Mouse (Mus musculus) retina, adult 2 months (tissue): ENCODE results near the gene Sorcs2.
"Not testable (repeated sequence)": the region's sequence is repeated elsewhere in the genome, so short reads cannot be mapped to it uniquely, and the experiment has no call there.

Experiments used
- DNase-seq: peaks from one replicate; pipeline ENCODE4 v3.0.0-alpha.2; 2012; ENCODE audit warnings: low read depth, low spot score

Sorcs2 gene

DNA sequence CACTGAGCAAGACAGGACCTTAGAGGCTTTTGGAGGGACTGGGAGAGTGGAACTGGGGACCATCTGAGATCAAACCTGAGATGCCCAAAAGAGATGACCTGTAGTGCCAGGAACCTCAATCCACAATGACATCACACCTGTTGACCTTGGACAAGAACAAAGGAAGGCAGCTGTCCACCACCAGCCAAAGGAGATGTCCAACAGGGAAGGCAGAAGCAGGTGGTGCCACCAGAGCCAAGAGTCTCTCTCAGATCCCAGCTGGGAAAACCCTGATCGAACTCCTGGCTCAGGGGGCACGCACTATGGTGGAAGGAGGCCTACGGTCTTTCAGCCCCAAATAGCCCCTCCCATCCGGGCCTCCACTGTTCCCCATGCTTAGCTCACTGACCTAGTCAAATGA, 6.2 kb downstream of the Sorcs2 start:
- DNase-seq = no peak

- DNase-seq = not testable (repeated sequence)
Observed at GRCm38 (mm10) chr5:36390591-36390927, 7.4 kb downstream of the Sorcs2 start.

DNA sequence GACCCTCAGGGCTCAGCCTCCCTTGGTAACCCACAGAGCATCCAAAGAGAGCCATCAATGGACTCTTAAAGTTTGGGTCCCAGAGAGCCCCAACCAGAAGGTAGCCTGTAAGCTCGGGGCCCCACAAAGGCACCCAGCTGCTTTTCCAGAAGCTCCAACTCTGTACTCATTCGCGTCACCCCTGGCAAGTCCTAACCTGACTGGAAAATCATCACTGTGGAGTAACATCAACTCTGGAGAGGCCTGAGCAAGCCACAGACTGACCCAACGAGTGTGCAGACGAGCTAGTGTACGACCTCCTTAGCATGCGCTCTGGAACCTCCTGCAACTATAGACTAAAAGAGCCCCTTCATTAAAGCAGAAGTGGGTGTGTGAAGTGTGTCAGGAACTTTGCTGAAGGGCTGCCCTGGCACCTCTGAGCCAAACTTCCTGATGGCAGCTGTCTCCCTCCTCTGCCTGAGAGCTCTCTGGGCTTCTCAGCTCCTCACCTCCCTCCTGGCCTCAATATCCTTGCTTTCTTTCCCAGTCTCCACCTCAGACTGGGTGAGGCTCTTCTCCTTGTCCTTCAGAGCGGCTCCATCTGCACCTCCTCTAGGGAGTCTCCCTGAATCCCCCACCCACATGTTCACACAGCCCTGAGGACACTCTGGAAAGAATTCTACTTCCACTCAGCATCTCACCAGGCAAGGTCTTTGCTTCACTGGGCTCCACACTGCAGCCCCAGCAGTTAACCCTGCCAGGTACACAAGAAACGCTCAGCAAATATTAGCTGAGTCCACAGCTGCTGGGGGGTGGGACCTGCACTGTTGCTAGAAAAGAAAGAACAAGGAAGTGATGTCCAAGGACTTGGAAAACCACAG, 8.0 kb downstream of the Sorcs2 start:
- DNase-seq = no peak

- no peak for DNase-seq
Observed at GRCm38 (mm10) chr5:36385062-36385461, 12.9 kb downstream of the Sorcs2 start.

DNA sequence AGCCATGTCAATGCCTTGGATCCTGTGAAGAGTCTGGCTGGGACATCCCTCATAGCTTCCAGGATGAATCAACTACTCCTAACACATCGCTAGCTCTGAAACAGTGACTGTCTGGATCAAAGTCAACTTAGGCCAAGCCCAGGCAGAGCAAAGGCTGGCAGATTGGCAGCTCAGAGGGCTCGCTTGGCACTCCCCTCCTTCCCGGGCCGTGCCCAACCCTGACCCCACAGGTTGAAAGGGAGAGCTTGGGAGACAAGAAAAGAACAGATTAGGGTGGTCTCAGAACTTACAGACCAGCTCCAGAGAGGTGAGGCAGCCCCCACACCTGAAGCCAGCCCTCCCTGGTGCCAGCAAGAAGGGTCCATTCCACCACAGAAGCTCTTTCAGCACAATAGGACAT, 14.5 kb downstream of the Sorcs2 start:
- no peak for DNase-seq

DNA sequence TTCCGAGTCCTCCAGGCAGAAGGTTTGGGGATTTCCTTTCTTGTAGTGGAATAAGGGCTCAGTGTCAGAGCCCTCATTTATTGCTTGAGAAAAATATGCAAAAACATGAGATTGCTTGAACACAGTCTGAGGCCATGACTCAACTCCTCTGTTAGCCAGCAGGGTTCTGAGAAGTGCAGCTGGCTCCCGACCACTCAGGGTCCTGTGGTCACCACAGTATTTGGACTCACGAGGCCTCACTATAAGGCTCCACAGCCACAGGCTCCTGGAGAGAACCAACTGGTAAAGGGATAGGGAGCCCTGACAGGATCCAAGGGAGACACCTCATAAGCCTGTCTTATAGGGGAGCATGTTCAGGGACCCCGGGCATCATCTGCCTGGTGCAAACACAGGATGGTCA, 15.2 kb downstream of the Sorcs2 start:
- DNase-seq = no peak

DNA sequence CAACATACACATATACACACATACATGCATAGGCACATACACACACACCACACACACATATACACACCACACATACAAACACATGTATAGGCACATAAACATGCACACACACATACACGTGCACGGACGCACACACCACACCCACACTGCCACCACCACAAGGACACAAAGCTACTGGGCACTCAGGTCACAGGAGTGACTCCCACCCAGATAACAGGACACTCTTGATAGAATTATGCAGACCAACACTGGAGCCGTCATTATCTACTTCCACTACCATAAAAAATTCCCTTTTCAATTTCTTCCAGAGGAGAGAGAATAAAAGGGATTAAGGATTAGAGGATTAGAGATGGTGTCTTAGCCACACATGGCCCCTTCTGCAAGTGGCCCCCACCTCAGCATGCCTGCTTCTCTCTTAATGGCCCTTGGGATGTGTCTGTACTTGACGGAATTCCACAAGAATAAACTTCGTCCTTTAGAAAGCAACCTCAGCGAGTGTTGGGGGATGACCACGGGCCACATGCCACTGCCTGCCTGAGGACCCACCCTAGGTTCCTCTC, 15.7 kb downstream of the Sorcs2 start:
- DNase-seq = no peak

DNA sequence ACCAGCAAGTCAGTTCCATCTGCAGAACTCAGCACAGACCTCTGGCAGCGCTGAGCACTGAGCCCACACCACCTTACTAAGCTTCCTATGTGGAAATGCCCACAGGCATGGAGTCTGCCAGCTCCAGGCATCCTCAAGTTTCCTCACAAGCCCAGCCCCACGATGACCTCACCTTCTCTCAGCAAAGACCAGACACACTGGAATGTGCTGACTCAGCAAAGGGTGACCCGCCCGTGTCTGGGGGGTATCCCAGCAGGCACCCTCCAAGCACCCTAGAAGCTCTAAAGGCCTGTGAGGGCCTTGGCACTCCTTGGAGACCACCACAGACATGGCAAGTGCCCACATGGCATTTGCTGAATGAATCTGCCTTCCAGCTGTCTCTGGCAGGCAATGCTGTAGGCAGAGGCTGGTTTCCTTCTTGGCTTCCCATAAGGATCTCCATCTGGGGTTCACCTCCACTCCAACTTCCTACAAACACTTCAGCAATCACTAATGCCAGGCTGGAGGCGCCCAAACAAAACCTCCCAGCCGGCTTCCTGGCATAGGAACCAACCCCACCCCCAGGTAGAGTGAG, 17.9 kb downstream of the Sorcs2 start:
- DNase-seq = no peak

DNA sequence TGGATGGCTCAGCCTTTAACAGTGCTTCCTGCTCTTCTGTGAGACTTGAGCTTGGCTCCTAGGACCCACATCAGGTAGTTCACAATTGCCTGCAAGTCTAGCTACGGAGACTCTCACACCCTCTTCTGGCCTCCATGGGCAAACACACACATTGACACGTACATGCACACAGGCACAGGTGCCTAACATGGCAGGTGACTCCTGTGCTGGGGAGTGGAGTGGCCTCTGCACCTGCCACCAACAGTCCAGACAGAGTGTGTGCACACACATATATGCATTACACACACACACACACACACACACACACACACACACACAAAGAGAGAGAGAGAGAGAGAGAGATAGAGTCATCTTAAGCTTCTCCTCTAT, 19.6 kb downstream of the Sorcs2 start:
- no peak for DNase-seq

DNA sequence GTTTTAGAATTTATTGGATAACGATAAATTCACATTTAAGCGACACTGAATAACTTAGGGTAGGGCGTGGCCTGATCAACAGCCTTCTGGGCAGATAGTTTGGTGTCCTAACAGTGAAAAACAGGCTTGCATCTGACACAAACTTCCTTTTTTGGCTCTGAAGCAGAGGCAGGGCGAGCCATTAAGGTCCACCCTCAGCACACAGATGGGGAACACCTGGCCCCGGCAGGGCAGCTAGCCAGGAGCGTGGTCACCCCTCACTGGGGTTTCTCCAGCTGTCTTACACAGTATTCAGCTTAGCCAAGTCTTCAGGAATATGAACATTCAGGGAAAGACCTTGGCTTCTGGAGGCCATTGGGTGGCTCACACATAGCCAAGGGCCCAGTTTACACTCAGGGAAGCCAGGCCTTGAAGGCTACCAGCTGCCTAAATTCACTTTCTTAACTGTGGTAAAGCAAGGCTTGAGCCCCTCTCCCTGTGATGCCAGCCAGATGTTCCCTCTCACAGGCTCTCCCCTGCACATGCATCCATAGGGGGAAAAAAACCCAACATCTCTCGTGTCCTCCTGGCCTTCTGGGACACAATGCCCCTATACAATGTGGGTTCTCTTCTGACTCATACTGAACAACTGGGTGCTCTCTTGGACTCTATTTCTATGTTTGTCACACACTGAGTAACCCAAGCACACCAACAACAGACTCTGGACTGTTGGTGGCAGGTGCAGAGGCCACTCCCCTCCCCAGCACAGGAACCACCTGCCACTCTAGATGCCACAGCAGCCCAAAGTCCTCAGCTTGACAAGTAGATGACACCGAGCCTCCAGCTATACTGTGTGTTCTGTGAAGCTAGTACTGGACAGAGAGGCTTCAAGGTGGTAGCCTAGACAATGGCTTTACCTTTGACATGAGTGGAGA, 20.2 kb downstream of the Sorcs2 start:
- no peak for DNase-seq

DNA sequence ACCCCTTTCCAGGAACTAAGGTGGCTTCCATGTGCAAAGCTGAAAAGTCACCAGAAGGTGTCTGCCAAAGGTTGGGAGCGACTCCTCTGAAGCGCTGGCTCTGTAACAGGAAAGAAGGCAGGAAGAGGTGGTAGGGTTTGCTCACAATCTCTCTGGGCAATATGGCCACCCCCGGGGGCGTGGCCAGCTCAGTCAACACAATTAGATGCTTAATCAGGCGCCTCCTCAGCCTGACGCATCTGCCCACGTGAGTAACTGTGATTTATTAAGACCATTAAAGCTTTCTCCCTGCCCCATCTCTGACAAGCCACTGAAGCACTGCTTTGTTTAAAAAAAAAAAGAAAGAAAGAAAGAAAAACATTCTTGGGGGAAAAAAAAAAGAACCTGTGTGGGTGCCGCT, 22.1 kb downstream of the Sorcs2 start:
- no peak for DNase-seq

- DNase-seq = no peak
Observed at GRCm38 (mm10) chr5:36374221-36375050, 23.5 kb downstream of the Sorcs2 start.

DNA sequence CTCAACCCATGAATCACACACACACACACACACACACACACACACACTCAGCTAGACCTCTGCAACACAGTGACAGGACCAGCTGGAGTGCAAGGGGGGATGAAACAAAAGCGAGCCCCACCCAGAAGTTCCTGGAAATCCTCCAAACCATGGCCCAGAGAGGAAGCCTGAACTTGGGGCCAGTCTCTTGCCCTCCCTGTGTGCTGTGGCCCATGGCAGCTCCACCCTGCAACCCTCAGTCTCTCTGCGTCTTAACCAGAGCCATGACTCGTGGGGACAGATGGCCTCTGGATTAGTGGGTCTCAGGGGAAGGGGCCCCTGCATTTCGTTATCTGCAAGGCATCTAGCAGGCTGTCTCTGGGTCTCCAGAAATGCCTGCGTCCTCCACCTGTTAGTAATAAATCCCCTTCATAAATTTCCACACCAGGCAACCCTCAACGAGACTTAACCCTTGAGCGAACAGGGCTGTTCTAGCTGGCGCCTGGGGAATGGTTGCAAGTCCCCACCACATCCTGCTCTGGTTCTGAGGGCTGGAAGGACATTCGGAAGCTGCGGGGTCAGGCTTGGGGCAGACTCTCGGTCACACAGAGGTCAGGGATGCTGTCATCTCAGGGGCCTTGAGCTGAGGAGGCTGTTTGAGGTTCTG, 24.6 kb downstream of the Sorcs2 start:
- no peak for DNase-seq

DNA sequence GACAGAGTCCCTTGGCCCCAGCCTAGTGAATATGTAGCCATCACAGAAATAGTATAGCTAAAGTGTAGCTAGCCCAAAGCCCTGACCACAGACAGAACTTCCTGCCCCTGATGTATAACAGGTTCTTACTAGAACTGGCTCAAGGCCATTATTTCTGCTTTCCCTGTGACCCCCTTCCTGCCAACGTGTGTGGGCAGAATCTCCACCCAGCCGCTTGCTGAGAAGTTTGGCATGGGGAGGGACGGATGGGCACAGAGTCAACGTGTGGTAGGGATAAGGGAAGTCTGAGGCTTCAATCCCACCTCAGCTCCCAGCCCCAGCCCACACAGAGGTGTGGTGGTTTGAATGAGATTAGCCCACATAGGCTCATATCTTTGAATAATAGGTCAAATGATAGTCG, 26.2 kb downstream of the Sorcs2 start:
- no peak for DNase-seq

DNA sequence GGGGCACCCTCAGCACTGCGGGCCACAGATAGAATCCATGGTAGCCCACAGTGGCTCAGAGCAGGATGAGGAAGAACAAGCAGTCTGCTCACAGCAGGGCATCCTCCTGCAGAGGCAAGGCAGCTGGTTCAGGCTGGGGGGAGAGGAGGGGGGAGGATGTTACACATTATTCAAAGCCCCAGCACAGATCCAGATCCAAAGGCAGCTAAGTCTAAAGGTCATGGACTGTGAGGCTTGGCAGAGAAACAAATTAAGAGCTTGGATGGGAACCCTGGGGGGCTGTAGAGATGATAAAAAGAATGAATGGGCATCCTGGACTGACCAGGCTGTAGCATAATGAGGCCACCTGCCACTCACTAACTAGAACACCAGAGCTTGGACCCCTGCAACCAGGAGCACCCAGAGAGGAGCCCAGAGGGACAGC, 28.7 kb downstream of the Sorcs2 start:
- no peak for DNase-seq

GRCm38 (mm10) chr5:36368511-36369135, 29.3 kb downstream of the Sorcs2 start:
- DNase-seq = no peak

DNA sequence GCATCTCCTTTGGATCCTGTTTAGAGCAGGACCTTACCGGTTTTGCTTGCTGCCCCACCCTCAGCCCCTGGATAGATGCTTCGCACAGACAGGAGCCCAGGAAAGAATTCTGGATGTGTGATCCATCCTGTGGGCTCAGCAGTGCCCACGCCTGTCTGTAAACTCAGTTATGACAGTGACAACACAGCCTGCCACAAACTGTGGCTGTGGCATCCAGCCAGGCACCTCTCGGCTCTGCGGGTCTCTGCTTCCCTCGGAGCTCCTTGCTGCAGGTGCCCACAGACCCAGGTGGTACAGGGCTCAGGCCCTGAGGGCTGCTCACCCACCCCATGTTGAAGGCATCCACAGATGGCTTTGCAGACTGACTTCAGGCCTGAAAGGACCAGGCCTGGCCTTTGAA, 30.0 kb downstream of the Sorcs2 start:
- DNase-seq = no peak

DNA sequence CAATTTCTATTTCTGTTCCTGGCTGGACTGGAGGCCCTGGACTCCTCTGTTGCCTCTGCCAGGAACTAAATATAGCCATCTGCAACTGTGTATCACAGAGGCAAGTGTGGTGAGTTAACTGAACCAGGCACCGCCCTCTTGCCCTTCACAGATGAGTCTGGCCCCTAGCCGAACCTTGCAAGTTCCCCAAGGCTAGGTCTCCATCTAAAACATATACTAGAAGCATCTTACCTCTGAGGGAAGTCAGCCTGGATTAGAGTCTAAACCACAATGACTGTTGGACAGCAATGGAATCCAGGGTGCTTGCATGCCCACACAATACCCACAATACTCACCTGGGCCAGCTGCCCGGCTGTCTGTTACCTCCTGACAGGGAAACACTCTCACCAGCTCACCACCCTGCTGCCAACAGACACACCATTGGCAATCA, 30.7 kb downstream of the Sorcs2 start:
- DNase-seq = no peak

DNA sequence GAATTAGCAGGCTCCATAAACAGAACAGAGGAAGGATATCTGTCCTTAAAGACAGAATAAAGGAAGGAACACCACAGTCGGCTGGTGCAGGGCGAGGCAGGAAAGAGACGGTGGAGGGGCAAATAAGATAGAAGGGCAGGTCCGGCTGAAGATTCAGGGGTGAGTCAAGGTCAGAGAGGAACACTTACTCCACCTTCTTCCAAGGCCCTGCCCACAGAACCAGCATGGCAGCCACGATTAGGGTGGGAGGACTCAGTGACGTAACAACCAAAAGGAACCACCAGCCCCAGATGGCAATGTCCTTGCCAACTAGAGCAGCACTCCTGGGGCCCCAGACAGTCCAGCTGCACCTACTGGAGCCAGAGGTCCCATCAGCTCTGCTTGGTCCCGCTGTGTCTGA, 36.2 kb downstream of the Sorcs2 start:
- no peak for DNase-seq

- DNase-seq = no peak
Observed at GRCm38 (mm10) chr5:36360343-36360742, 37.6 kb downstream of the Sorcs2 start.
